Mouse (Mus musculus): ENCODE data around the gene Kif1a. TPM values are rescaled to one million over a fixed set of nuclear protein-coding genes. Genes with fewer than 3 reads are reported as not detected.

The Kif1a gene
- polyA plus RNA-seq, 1 experiment from 2014 or later = 8.0 TPM

DNA sequence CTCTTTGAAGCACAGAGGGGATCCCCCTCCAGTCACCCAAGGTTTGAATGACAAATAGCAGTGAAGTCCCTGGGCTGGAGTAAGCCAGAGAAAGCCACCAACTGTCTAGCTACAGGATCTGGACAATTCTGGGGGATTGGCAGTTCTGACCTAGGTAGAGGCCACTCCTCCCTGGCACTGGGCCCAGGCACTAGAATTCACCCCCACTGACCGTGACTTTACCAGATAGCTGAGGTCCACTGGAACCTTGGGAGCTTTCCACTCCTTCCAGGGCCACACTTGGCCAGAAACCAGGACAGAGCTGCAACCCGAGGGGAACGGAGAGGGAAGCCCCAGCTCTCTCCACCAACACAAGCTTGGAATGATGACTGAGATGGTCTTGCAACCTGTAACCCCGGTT lies 92.6 kb downstream of the Kif1a start:
- Histone ChIP-seq H3K27me3 (ENCODE audit: control insufficient read depth, insufficient read depth, low read length) (no peaks in the 10 kb centered on the region), H3K4me3 (ENCODE audit: low read depth, low read length) (no peak overlapping the region), H3K27ac (replicated peaks; ENCODE audit: low read depth, low read length) (no peak overlapping the region), H3K36me3 (ENCODE audit: control insufficient read depth, insufficient read depth, low read length) (no peaks in the 10 kb centered on the region), H3K9me3 (ENCODE audit: control insufficient read depth, low read length) (no peaks in the 10 kb centered on the region), H3K4me2 (ENCODE audit: low read depth, severe bottlenecking) (no peak overlapping the region), H3K4me1 (ENCODE audit: control insufficient read depth, insufficient read depth, low read length) (no peaks in the 10 kb centered on the region), H3K9ac (ENCODE audit: low read length) (no peak overlapping the region)
- DNase-seq (ENCODE audit: low spot score) = no peak
- no peak for ATAC-seq (ENCODE audit: insufficient number of reproducible peaks, low FRiP score, low TSS enrichment, low read depth)
- 85% methylated on average over 4 of the region's 4 CpGs for WGBS

DNA sequence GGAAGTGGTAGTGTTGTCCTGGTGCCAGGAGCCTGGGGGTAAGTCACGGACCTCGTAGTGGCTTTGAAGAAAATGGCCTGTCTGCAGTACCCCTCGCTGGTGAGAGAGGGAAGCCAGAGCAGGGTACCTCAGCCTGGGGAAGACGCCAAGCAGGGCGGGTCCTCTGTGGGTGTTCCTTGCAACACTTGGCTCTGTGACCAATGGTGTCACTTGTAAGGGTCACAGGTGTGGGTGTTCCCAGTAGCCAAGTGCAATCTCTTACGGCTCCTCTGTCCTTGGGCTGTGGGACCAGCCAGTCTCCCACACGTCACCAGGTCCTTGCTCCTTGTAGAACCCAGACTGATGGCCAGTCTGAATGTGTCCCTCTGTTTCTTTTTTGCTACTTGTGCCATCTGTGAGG lies 95.7 kb downstream of the Kif1a start, which contains the start of gene Aqp12:
Gene Aqp12 (plus strand): TSS at position 274 of the 400 bp plus-strand sequence.
- Histone ChIP-seq H3K27ac (replicated peaks; ENCODE audit: low read depth, low read length) (no peak within 1 kb of the TSS), H3K9ac (ENCODE audit: low read length) (no peak within 1 kb of the TSS), H3K4me3 (ENCODE audit: low read depth, low read length) (no peak within 1 kb of the TSS), H3K4me1 (ENCODE audit: control insufficient read depth, insufficient read depth, low read length) (no peaks in the 10 kb centered on the region), H3K36me3 (ENCODE audit: control insufficient read depth, insufficient read depth, low read length) (no peaks in the 10 kb centered on the region), H3K4me2 (ENCODE audit: low read depth, severe bottlenecking) (no peak within 1 kb of the TSS), H3K27me3 (ENCODE audit: control insufficient read depth, insufficient read depth, low read length) (no peaks in the 10 kb centered on the region), H3K9me3 (ENCODE audit: control insufficient read depth, low read length) (peaks cover 2% of the 10 kb centered on the region; the same call in 1 of the 2 replicates)
- no peak for ATAC-seq (ENCODE audit: insufficient number of reproducible peaks, low FRiP score, low TSS enrichment, low read depth)
- WGBS = 75% methylated on average over 7 of the region's 7 CpGs
- DNase-seq (ENCODE audit: low spot score) = no peak

DNA sequence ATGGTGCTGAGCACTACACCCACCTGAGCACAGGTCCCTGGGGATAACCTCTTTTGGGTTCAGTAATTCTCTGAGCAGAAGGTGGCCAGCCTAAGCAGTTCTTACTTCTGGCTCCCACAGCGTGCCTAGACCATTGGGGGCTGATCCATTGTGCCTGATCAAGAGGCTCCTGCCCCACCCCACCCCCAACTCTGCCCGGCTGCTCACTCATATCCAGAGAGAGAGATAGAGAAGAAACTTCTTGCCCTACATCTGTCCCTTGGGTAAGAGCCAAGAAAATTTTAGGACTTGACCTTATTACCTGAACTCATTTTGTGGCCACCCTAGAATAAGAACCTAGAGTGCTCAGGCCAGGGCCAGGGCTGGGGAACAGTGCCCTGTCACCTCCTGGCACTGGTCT lies 108.9 kb downstream of the Kif1a start:
- Histone ChIP-seq H3K27ac (replicated peaks; ENCODE audit: low read depth, low read length) (no peak overlapping the region), H3K4me1 (ENCODE audit: control insufficient read depth, insufficient read depth, low read length) (no peaks in the 10 kb centered on the region), H3K9me3 (ENCODE audit: control insufficient read depth, low read length) (no peaks in the 10 kb centered on the region), H3K4me2 (ENCODE audit: low read depth, severe bottlenecking) (no peak overlapping the region), H3K9ac (ENCODE audit: low read length) (no peak overlapping the region), H3K27me3 (ENCODE audit: control insufficient read depth, insufficient read depth, low read length) (no peaks in the 10 kb centered on the region), H3K4me3 (ENCODE audit: low read depth, low read length) (no peak overlapping the region), H3K36me3 (ENCODE audit: control insufficient read depth, insufficient read depth, low read length) (no peaks in the 10 kb centered on the region)
- WGBS = 67% methylated on average over 2 of the region's 2 CpGs
- DNase-seq (ENCODE audit: low spot score) (no peak), ATAC-seq (ENCODE audit: insufficient number of reproducible peaks, low FRiP score, low TSS enrichment, low read depth) (no peak)

DNA sequence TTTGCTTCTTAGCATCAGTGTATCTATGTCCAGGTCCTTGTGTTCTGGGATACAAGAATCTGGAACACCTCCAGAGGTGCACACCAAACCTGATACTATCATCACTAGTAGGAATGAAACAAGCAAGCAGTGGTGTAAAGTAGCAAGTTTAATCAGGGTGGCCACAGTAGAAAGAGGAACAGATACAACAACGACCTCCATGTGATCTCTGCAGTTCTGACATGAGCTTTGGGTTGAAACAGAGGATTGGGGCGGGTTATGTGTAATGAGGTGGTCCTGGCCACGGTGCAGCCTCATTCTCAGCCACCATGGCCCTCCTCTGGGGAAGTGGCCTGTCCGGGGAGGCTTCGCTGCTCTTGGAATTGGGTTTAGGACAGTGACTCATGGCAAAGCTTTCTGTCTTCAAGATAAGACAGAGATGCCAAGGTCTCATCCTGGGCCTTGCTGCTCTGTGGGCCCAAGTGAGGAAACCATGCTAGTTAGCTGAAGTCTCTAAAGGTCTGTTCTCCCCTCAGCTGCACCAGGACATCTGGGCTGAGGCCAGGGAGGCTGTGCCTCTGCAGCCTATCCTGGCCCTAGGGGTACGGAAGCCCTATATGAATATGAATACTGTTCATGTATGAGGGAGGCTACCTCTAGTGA lies 109.4 kb downstream of the Kif1a start:
- WGBS = 85% methylated on average over 6 of the region's 6 CpGs
- Histone ChIP-seq H3K9ac (ENCODE audit: low read length) (no peak overlapping the region), H3K9me3 (ENCODE audit: control insufficient read depth, low read length) (no peaks in the 10 kb centered on the region), H3K36me3 (ENCODE audit: control insufficient read depth, insufficient read depth, low read length) (no peaks in the 10 kb centered on the region), H3K4me2 (ENCODE audit: low read depth, severe bottlenecking) (no peak overlapping the region), H3K4me3 (ENCODE audit: low read depth, low read length) (no peak overlapping the region), H3K27me3 (ENCODE audit: control insufficient read depth, insufficient read depth, low read length) (no peaks in the 10 kb centered on the region), H3K4me1 (ENCODE audit: control insufficient read depth, insufficient read depth, low read length) (no peaks in the 10 kb centered on the region), H3K27ac (replicated peaks; ENCODE audit: low read depth, low read length) (no peak overlapping the region)
- DNase-seq (ENCODE audit: low spot score) (no peak), ATAC-seq (ENCODE audit: insufficient number of reproducible peaks, low FRiP score, low TSS enrichment, low read depth) (no peak)

DNA sequence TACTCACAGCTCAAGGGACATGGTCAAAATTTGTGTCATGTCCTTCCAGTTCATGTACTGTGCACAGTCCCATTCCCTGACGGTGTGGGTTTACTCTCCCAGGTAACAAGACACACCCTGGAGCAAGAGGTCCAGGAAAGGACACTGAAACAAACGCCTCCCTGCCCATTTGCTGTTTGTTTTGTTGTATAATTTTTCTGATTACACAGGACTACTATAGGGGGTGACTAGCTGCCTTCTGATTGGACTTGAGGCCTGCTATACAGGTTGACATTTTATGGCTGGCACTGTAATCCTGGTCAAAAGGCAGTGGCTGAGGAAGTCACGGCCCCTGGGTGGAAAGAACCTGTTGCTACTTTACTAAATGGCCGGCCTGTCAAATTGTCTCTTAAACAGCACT lies 111.9 kb downstream of the Kif1a start:
- H3K36me3 ChIP-seq (ENCODE audit: control insufficient read depth, insufficient read depth, low read length) = no peaks in the 10 kb centered on the region
- no peak overlapping the region for H3K4me3 ChIP-seq (ENCODE audit: low read depth, low read length)
- no peak overlapping the region for H3K4me2 ChIP-seq (ENCODE audit: low read depth, severe bottlenecking)
- no peak overlapping the region for H3K9ac ChIP-seq (ENCODE audit: low read length)
- no peak overlapping the region for H3K27ac ChIP-seq (replicated peaks; ENCODE audit: low read depth, low read length)
- H3K9me3 ChIP-seq (ENCODE audit: control insufficient read depth, low read length) = no peaks in the 10 kb centered on the region
- 49% methylated on average over 4 of the region's 4 CpGs for WGBS
- DNase-seq (ENCODE audit: low spot score) = no peak
- H3K4me1 ChIP-seq (ENCODE audit: control insufficient read depth, insufficient read depth, low read length) = no peaks in the 10 kb centered on the region
- no peak for ATAC-seq (ENCODE audit: insufficient number of reproducible peaks, low FRiP score, low TSS enrichment, low read depth)
- H3K27me3 ChIP-seq (ENCODE audit: control insufficient read depth, insufficient read depth, low read length) = no peaks in the 10 kb centered on the region

DNA sequence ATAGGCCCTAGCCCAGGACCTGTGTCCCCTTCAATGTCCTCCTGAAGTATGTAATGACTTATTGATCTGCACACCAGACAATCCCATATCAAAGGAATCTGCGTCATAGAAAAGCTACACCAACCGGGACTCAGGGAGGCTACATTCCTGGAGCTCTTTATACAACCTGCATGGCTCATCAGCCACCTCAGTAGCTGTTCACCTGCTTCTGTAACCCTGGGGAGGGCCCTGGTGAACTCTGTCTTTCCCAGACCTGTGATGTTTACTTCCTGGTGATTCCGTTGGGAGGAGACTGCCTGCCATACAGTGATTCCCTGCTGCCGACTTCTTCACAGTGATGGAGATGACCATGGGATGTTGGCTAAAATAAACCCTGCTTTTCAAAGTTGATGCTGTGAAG lies 112.9 kb downstream of the Kif1a start:
- DNase-seq (ENCODE audit: low spot score) (no peak), ATAC-seq (ENCODE audit: insufficient number of reproducible peaks, low FRiP score, low TSS enrichment, low read depth) (no peak)
- Histone ChIP-seq H3K36me3 (ENCODE audit: control insufficient read depth, insufficient read depth, low read length) (no peaks in the 10 kb centered on the region), H3K4me3 (ENCODE audit: low read depth, low read length) (no peak overlapping the region), H3K4me2 (ENCODE audit: low read depth, severe bottlenecking) (no peak overlapping the region), H3K4me1 (ENCODE audit: control insufficient read depth, insufficient read depth, low read length) (no peaks in the 10 kb centered on the region), H3K27me3 (ENCODE audit: control insufficient read depth, insufficient read depth, low read length) (no peaks in the 10 kb centered on the region), H3K9ac (ENCODE audit: low read length) (no peak overlapping the region), H3K9me3 (ENCODE audit: control insufficient read depth, low read length) (no peaks in the 10 kb centered on the region), H3K27ac (replicated peaks; ENCODE audit: low read depth, low read length) (no peak overlapping the region)
- 75% methylated on average over 4 of the region's 4 CpGs for WGBS

DNA sequence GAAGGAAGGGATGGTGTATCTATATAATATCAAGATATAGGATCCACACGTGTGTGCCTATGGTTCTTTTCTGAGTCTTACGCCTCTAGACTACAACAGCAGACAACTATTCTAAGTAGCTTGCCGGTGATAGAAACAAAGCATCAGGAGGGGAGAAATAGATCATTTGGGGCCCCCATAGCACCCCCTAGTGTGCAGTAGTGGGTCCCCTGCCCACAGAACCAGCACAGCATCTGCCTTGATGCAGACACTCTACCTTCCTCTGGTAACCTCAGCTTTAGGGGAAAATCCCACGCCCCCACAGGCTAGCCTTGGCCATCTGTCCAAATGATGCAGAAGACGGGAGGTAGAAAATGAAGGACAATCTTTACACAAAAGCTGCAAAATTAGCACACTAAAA lies 116.8 kb downstream of the Kif1a start:
- Histone ChIP-seq H3K9ac (ENCODE audit: low read length) (no peak overlapping the region), H3K4me2 (ENCODE audit: low read depth, severe bottlenecking) (no peak overlapping the region), H3K27ac (replicated peaks; ENCODE audit: low read depth, low read length) (no peak overlapping the region), H3K9me3 (ENCODE audit: control insufficient read depth, low read length) (no peaks in the 10 kb centered on the region), H3K36me3 (ENCODE audit: control insufficient read depth, insufficient read depth, low read length) (no peaks in the 10 kb centered on the region), H3K4me1 (ENCODE audit: control insufficient read depth, insufficient read depth, low read length) (no peaks in the 10 kb centered on the region), H3K27me3 (ENCODE audit: control insufficient read depth, insufficient read depth, low read length) (no peaks in the 10 kb centered on the region), H3K4me3 (ENCODE audit: low read depth, low read length) (no peak overlapping the region)
- no peak for DNase-seq (ENCODE audit: low spot score)
- no peak for ATAC-seq (ENCODE audit: insufficient number of reproducible peaks, low FRiP score, low TSS enrichment, low read depth)
- WGBS = 89% methylated on average over 5 of the region's 5 CpGs

DNA sequence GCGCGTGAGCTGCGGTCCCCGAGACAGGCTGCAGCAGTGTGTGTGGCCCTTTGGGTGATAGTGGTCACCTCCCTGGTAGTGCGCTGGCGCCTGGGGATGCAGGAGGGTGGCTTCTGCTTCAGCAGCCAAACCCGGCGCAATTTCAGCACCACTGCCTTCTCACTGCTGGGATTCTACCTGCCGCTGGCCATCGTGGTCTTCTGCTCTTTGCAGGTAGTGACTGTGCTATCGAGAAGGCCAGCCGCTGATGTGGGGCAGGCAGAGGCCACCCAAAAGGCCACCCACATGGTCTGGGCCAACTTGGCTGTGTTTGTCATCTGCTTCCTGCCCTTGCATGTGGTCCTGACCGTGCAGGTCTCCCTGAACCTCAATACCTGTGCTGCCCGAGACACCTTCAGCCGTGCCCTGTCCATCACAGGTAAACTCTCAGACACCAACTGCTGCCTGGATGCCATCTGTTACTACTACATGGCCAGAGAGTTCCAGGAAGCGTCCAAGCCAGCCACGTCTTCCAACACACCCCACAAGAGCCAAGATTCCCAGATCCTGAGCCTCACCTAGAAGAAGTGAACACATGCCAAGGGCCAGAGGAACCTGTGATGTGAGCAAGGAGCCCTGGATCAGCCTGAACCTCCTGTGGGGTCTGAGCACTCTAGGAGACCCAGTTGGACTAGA lies 118.7 kb downstream of the Kif1a start:
- Histone ChIP-seq H3K4me3 (ENCODE audit: low read depth, low read length) (no peak overlapping the region), H3K36me3 (ENCODE audit: control insufficient read depth, insufficient read depth, low read length) (no peaks in the 10 kb centered on the region), H3K9me3 (ENCODE audit: control insufficient read depth, low read length) (no peaks in the 10 kb centered on the region), H3K9ac (ENCODE audit: low read length) (no peak overlapping the region), H3K4me2 (ENCODE audit: low read depth, severe bottlenecking) (no peak overlapping the region), H3K27ac (replicated peaks; ENCODE audit: low read depth, low read length) (no peak overlapping the region), H3K27me3 (ENCODE audit: control insufficient read depth, insufficient read depth, low read length) (no peaks in the 10 kb centered on the region), H3K4me1 (ENCODE audit: control insufficient read depth, insufficient read depth, low read length) (no peaks in the 10 kb centered on the region)
- DNase-seq (ENCODE audit: low spot score) (no peak), ATAC-seq (ENCODE audit: insufficient number of reproducible peaks, low FRiP score, low TSS enrichment, low read depth) (no peak)
- WGBS = 89% methylated on average over 17 of the region's 17 CpGs

Measured in limb, embryonic 11.5 days (tissue).